Mouse (Mus musculus) c-Kit-positive CD71-positive TER-119-positive erythroid progenitor cells, embryonic 14.5 days (primary cell): ENCODE measurements around the gene Per1.
A peak's percentile ranks its signal among the peaks of the same experiment; 100 is the strongest.

Experiments
- DNase-seq: peaks from one replicate; pipeline ENCODE4 v3.0.0-alpha.2; 2013; ENCODE audit warnings: low spot score

Gene Per1

GRCm38 (mm10) chr11:69094697-69095429 lies at the start of gene Per1:
TSS of gene Per1 (plus strand) at chr11:69095217.
- peak; percentile 99 for DNase-seq

DNA sequence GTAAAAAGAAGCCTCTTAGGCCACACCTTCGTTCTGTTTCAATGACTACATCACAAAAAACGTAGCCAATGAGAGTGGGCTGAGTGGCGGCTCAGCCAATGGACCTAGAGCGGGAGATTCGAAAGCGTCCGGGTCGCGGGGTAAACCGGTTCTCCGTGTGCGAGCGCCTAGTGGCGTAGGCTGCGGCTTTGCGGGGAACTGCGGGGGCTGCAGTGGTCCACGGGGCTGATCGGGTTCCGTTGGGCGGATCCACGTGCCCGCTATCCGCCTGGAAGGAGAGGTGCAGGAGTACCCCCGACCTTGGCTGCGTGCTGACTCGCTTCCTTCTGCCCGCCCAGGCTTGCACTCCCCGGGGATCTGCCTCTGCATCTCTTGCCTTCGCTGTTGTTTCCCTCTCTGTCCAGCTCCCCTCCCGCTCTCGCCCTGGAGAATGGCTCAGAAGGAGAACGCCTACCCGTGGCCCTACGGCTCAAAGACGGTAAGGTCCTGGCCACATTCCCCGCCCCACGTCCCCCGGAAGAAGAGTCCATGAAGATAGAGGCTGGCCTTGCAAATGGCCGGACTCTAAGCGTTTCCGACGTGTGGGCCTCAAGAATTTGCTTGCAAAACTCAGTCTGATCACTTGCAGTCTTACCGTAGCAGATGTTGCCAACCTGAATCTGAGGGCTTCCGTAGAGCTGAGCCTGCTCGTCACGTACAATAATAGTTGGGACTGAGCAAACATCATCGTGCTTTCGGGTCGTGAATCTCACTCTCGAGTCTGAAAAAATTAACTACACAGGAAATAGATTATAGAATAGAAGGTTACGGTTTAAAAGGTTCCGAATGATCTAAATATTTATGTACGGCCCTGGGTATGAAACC lies 49.3 kb upstream of the Per1 start, which contains the start of gene Aurkb:
Aurkb (plus strand) TSS at position 117 of the 864 bp plus-strand sequence.
- DNase-seq: peak; percentile 94

DNA sequence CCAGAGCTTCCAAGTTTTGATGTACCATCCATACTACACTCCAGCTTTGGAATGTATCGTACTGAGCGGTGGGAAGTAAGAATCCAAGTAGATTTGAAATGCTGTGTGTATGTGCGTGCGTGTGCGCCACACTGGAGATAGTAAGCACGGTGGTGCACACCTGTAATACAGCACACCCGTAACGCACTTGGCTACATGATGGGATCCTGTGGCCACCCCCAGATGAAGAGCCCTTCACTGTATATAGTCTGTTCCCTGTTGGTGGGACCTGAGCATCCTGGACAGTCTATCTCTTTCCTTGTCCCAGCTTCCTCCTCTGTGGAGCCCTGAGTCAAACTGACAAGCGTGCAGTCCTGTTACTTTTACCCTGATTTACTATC lies 48.6 kb upstream of the Per1 start:
- no peak for DNase-seq

DNA sequence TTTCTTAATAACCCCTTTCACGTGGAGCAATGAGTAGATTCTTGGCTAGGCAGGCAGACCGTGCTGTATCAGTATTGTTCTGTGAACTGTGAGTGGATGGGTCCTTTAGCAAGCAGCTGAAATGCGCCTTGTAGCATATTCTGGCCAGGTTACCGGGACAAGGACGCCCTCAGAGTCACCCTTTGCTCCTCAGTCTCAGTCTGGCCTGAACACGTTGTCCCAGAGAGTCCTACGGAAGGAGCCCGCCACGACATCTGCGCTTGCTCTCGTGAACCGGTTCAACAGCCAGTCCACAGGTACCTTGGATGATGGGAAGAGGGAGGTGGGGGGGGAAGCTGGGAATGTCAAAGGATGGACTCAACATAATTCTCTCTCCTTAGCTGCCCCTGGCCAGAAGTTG lies 47.4 kb upstream of the Per1 start:
- no peak for DNase-seq

DNA sequence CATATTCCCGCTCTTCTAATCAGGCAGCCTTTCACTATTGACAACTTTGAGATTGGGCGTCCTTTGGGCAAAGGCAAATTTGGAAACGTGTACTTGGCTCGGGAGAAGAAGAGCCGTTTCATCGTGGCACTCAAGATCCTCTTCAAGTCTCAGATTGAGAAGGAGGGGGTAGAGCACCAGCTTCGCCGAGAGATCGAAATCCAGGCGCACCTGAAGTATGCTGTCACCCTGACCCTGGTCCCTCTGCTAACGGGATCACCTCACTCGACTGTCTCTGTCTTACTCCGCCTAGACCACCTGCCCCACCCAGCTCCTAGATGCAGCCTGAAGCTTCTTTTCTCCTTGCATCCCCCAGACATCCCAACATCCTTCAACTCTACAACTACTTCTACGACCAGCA lies 46.9 kb upstream of the Per1 start:
- no peak for DNase-seq

- no peak for DNase-seq
Measured at GRCm38 (mm10) chr11:69050748-69051147, 44.3 kb upstream of the Per1 start.

DNA sequence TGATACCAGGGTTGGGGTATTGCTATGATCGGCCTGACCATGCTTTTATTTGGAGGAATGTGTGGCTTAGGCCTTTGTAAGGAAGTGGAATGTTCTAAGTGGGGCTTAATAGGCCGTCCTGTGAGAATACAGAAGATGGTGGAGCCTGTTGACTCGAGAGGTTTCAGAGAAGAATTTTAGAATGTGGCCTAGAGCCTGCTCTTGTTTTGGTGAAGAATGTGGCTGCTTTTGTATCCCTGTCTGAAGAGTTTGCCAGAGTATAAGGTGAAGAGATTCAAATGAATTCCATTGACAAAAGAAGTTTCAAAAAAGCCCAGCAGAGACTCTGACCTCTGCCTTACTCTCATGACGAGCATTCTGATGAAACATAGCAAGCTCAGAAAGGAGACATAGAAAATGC lies 43.2 kb upstream of the Per1 start:
- DNase-seq: no peak

- no peak for DNase-seq
Measured at GRCm38 (mm10) chr11:69052824-69053421, 42.1 kb upstream of the Per1 start.

GRCm38 (mm10) chr11:69053848-69054247 lies 41.2 kb upstream of the Per1 start:
- DNase-seq: no peak

GRCm38 (mm10) chr11:69058265-69058664 lies 36.8 kb upstream of the Per1 start:
- no peak for DNase-seq

DNA sequence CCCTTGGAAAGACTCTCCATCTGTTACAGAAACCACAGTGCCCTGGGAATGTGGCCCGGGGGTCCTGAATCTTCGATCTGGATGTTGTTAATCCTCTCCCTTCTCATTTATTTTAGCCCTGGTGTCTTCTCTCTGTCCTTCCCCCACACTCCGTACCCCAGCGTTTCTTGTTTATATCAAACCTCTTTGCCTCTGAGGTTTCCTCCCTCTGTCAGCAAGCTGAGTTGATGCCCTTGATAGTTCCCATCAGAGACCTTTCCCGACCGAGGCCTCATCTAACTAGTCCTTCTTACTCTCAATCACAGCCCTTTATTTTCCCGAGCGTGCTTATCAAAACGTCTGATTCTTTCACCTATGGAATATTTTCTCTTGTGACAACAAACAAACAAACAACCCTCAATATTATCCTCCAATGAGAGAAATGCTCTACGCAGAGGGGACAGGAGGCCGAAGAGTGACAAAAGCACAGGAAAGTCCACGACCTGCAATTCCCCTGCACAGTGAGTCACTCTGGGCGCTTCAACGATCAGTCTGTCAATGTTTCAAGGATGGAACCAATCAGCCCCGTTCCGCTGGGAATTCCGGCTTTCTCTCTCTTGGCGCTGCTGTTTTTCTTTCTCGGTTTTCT lies 36.2 kb upstream of the Per1 start:
- DNase-seq: no peak

GRCm38 (mm10) chr11:69059357-69059974 lies 35.6 kb upstream of the Per1 start, which contains the start of gene Borcs6:
TSS of gene Borcs6 (plus strand) at chr11:69059717.
- DNase-seq: peak; percentile 94

GRCm38 (mm10) chr11:69059975-69060411 lies 35.0 kb upstream of the Per1 start:
- no peak for DNase-seq

DNA sequence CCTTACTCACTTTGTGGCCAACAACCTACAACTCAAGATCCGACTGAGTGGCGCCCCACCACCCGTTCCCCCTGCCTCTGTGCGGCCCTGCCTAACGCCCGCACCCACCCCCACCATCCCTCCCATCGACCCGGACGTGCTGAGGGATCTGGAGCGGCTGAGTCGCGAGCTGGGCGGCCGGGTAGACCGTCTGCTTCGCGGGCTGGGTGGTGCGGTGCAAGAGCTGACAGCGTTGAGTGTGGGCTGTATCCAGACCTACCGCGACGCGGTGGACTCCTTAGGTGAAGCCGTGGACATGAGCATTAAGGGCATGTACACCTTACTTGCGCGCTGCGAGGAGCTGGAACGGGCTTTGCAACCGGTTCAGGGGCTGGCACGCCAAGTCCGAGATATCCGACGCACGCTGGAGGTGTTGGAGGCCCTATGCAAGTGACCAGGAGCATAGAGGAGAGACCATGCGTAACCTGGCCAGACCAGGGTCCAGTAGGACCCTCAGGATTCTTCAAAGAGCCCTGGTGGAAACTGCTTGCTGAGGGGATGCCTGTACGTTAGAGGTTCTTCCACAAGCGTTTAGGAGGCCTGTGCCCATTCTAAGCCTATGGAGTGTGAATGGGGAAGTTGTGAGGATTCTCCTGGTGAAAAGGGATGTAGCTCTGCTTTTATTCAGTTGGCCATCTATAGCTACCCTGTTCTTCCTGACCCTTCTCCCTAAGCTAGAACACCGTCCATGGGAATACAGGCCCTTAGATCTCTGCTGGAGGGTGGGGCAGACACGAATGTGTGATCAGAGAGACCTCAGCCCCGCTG lies 34.4 kb upstream of the Per1 start:
- no peak for DNase-seq

- DNase-seq: no peak
Measured at GRCm38 (mm10) chr11:69061255-69061912, 33.6 kb upstream of the Per1 start.

GRCm38 (mm10) chr11:69062194-69062760 lies 32.7 kb upstream of the Per1 start:
- peak; percentile 76 for DNase-seq

- DNase-seq: peak; percentile 94
Measured at GRCm38 (mm10) chr11:69062761-69063224, 32.2 kb upstream of the Per1 start.

DNA sequence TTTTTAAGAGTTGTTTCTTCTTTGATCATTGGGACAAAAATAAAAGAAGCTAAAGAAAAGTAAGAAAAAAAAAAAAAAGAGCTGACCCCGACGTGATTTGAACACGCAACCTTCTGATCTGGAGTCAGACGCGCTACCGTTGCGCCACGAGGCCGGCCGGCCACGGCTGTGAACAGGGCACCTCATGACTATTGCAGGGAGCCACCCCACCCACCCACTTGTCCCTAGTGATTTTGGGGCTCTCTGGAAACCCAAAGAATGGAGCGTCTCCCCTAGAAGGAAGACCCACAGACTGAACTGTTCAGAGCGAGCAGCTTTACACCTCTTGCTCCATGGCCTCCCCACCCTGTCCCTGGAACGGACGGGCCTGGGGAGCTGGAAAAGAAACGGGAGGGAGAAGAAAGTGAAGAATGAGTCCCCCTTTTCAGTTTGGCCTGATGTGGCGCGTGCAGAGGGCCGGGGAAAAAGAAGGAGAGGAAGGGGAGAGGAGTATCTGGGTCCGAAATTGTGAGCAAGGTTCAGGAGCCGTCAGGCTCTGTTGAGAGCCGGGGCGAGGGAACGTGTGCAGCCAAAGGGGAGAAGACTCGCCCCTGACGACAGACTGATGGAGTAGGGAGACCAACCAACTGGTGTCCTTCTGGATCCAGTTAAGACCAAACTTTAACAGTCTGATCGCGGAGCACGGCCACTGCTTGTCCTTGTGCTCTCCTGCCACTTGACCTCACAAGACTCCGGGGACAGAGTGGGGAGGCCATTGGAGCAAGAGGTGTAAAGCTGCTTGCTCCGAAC lies 31.4 kb upstream of the Per1 start:
- peak; percentile 73 for DNase-seq
